Mouse (Mus musculus) forebrain, embryonic 10.5 days (tissue): ENCODE results near the gene Mrpl14. TPM values are rescaled to one million over a fixed set of nuclear protein-coding genes. Genes with fewer than 3 reads are reported as not detected.
A peak's percentile ranks its signal among the peaks of the same experiment; 100 is the strongest.

Source experiments
- DNase-seq: peaks from one replicate; pipeline ENCODE4 v3.0.0-alpha.2; 2017; ENCODE audit warnings: low spot score; ENCODE audit errors: extremely low spot score
- H3K27ac ChIP-seq: fragments of 300-500 bp; sonication (generic); 2 replicates; pipeline ENCODE4 v1.5.1; 2016; ENCODE audit warnings: mild to moderate bottlenecking
- H3K27me3 ChIP-seq: fragments of 300-500 bp; sonication (generic); 2 replicates; pipeline ENCODE4 v1.6.1; 2016; ENCODE audit warnings: mild to moderate bottlenecking; ENCODE audit not compliant: poor library complexity, severe bottlenecking
- H3K36me3 ChIP-seq: fragments of 300-500 bp; sonication (generic); replicated peaks from 2 replicates; pipeline ENCODE4 v1.6.1; 2016; ENCODE audit warnings: mild to moderate bottlenecking, moderate library complexity
- H3K4me1 ChIP-seq: fragments of 300-500 bp; sonication (generic); 2 replicates; pipeline ENCODE4 v1.6.1; 2016
- H3K4me3 ChIP-seq: fragments of 300-500 bp; sonication (generic); 2 replicates; pipeline ENCODE4 v1.5.1; 2016; ENCODE audit warnings: mild to moderate bottlenecking, moderate library complexity
- H3K9me3 ChIP-seq: fragments of 300-500 bp; sonication (generic); 2 replicates; pipeline ENCODE4 v1.6.1; 2016; ENCODE audit warnings: mild to moderate bottlenecking, moderate library complexity
- WGBS: fragments of 180-500 bp; shearing (Covaris S2); methylation state at CpG from one replicate; pipeline ENCODE4 v1.1.7; 2016; 5-methylcytosine and 5-hydroxymethylcytosine counted together
- polyA plus RNA-seq: library from polyadenylated mRNA; unstranded; fragments of >200 nt; fragmentation: Nextera tagmentation; extraction: Ambion mirVana; gene quantifications from 2 replicates; pipeline ENCODE4 v1.2.1, GENCODE M21; 2016

The Mrpl14 gene
- polyA plus RNA-seq = 142 and 151 TPM in 2 replicates

DNA sequence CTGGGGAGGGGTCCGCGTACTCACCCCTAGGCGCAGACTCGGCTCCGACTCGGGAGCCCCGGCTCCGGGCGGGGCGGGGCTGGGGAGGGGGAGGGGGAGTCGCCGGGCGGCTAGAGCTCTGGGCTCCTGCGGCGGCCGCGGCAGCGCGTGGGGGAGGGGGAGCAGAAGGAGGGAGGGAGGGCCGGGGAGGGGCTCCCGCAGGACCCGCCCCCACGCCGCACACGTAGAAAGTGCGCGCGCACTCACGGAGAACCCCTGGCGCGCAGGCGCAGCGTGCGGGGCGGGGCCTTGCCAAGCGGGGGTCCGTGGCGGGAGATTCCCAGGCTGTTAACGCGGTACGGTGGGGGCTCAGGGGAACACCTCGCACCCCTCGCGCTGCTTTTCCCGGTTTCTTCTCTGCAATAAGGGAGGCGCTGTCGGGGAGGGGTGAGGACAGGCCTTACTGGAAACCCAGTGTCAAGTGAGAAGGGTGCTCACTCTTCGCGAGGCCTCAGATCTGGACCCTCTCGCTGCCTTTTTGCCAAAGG is at the start of gene Mrpl14:
Gene Mrpl14, plus strand, starts transcription at position 230 of the 527 bp plus-strand sequence.
- peak within 1 kb of the TSS; percentile 94 for H3K4me3 ChIP-seq
- H3K9me3 ChIP-seq = no peaks in the 10 kb centered on the region
- under 1% methylated on average over 40 of the region's 50 CpGs for WGBS
- peak within 1 kb of the TSS; percentile 96 for H3K27ac ChIP-seq
- H3K27me3 ChIP-seq = no peaks in the 10 kb centered on the region
- no peaks in the 10 kb centered on the region; the same call in 1 of the 2 replicates for H3K36me3 ChIP-seq
- H3K4me1 ChIP-seq = peaks cover 36% of the 10 kb centered on the region
- DNase-seq = peak; percentile 89

DNA sequence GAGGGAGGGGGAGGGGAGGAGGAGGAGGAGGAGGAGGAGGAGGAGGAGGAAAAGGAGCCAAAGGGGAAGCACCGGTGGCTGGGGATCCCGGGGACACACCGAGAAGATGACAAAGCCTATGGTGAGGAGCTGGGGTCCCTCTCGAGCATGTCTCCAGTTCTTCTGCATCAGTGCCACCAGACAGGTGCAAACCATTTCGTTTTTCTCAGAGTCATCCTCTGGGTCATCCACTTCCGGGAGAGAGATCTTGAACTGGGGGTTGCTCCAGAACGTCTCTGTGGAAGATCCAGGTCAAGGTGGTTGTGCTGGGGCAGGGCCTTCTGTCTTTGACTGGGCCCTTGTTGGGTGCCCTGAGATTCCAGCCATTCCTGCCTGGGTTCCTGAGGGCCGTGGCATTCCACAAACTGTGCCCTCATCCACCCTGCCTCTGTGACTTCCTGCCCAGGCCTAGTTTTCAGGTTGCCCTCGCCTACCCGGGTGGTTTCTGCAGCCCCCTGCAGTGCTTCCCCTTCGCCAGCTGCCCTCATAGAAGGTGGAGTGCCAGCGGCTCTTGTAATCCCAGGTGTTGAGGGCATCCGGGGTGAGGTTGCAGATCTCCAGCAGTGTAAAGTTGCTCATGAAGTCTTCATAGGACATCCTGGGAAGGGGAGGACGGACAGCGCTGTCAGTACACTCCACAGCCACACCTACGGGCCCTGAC is 47.4 kb upstream of the Mrpl14 start:
- 82% methylated on average over 16 of the region's 16 CpGs for WGBS

DNA sequence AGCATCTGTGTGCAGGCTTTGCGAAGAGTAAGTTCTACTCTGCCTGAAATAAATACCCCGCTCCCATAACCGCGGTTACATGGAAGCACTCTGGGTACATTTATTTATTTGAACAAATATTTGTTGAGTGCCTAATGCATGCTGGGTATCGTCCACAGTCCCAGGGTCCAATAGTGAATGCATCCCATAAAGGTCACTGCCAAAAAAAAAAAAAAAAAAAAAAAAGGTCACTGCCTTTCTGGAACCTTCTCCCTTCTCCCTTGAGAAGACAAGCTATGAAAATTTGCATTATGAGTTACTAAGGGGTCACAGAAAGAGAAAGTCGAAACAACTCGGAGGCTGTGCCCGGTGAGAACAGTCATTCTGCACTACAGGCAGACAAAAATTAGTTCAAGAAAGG is 44.1 kb upstream of the Mrpl14 start:
- peaks cover 6% of the 10 kb centered on the region; the same call in 1 of the 2 replicates for H3K9me3 ChIP-seq
- 0 out of 2 replicates have a peak, but pooled peaks cover 4% of the 10 kb centered on the region for H3K27me3 ChIP-seq
- no peaks in the 10 kb centered on the region for H3K36me3 ChIP-seq
- 93% methylated on average over 8 of the region's 8 CpGs for WGBS
- no peak overlapping the region for H3K27ac ChIP-seq
- peaks cover 4% of the 10 kb centered on the region; the same call in 1 of the 2 replicates for H3K4me1 ChIP-seq
- H3K4me3 ChIP-seq = no peak overlapping the region
- no peak for DNase-seq

More for the DNA sequence above, 47.4 kb upstream of the Mrpl14 start:
- Histone ChIP-seq H3K27ac (no peak overlapping the region), H3K4me1 (peaks cover 4% of the 10 kb centered on the region; the same call in 1 of the 2 replicates), H3K9me3 (no peaks in the 10 kb centered on the region), H3K27me3 (0 out of 2 replicates have a peak, but pooled peaks cover 4% of the 10 kb centered on the region), H3K4me3 (no peak overlapping the region), H3K36me3 (no peaks in the 10 kb centered on the region)
- no peak for DNase-seq

DNA sequence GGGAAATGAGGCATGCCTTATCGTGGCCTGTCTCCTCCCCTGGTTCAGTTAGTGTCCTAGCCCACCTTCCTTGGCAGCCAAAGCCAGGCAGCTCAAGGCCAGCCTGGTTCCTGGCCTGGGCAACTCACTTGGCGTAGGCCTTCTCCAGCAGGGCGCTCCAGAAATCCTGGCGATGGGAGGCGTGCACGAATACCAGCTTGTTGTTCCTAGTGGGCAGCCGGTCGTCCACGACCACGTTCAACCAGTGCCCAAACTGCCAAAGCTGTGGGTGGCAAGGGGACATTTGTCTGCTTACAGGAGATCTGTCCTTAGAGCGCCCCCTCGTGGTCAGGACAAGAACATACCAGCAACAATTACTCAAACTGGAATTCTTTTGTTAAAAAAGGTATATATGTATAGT is 43.4 kb upstream of the Mrpl14 start:
- no peak overlapping the region for H3K4me3 ChIP-seq
- peaks cover 6% of the 10 kb centered on the region; the same call in 1 of the 2 replicates for H3K9me3 ChIP-seq
- no peaks in the 10 kb centered on the region for H3K36me3 ChIP-seq
- peaks cover 4% of the 10 kb centered on the region; the same call in 1 of the 2 replicates for H3K4me1 ChIP-seq
- 20% methylated on average over 12 of the region's 12 CpGs for WGBS
- 0 out of 2 replicates have a peak, but pooled peaks cover 4% of the 10 kb centered on the region for H3K27me3 ChIP-seq
- peak; percentile 75 for DNase-seq
- H3K27ac ChIP-seq = no peak overlapping the region

DNA sequence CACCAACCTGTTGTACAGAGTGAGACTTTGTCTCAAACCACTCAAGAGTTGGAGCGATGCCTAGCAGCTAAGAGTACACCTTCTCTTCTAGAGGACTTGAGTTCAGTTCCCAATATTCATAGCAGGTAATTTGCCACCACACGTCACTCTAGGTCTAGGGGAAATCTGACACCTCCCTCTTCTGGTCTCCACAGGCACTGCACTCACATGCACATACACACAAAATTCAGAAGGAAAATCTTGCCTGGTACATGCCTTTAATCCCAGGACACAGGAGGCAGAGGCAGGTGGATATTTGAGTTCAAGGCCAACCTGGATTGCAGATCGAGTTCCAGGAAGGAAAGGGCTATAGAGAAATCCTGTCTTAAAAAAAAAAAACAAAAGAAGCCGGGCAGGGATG is 41.9 kb upstream of the Mrpl14 start:
- Histone ChIP-seq H3K27me3 (0 out of 2 replicates have a peak, but pooled peaks cover under 1% of the 10 kb centered on the region), H3K27ac (no peak overlapping the region), H3K9me3 (peaks cover 6% of the 10 kb centered on the region; the same call in 1 of the 2 replicates), H3K4me1 (peaks cover 4% of the 10 kb centered on the region; the same call in 1 of the 2 replicates), H3K4me3 (no peak overlapping the region), H3K36me3 (no peaks in the 10 kb centered on the region)
- 94% methylated on average over 4 of the region's 4 CpGs for WGBS
- no peak for DNase-seq

DNA sequence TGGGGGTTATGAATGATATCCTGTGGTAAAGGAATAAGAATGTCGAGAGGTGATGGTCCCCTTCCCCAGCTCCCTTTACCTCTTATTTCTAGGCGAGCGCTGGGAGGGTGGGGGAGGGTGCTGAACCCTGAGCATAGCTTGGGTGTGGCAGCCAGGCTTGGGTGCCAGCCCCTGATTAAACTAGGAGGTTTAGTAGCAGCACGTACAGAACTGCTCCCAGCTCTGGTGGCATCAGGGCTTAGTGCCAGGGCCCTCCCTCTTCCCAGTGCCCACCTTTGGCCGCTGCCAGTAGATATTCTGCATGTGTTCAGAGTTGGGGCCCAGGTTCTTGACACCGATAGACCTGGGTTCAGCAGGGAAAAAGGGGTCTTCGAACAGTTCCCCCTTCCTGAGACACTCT is 32.9 kb upstream of the Mrpl14 start:
- no peaks in the 10 kb centered on the region for H3K27me3 ChIP-seq
- no peaks in the 10 kb centered on the region for H3K36me3 ChIP-seq
- no peak for DNase-seq
- no peaks in the 10 kb centered on the region for H3K9me3 ChIP-seq
- 77% methylated on average over 7 of the region's 7 CpGs for WGBS
- H3K27ac ChIP-seq = no peak overlapping the region
- no peaks in the 10 kb centered on the region for H3K4me1 ChIP-seq
- H3K4me3 ChIP-seq = no peak overlapping the region

DNA sequence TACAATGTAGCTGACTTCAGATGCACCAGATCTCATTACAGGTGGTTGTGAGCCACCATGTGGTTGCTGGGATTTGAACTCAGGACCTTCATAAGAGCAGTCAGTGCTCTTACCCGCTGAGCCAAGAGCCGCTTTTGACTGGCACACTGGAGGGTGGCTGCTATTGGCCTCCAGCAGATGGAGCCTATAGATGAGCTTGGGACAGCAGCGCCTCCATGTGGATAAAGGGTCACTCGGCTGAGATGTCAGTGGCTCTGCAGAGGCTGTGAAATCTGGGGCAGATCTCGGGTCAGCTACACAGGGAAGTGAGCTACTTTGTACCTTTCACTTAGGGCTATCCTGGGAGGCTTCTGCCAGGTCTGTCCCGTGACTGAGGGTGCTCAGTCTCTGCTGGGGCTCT is 30.3 kb upstream of the Mrpl14 start:
- Histone ChIP-seq H3K36me3 (peaks cover 8% of the 10 kb centered on the region), H3K9me3 (no peaks in the 10 kb centered on the region), H3K27me3 (no peaks in the 10 kb centered on the region), H3K27ac (no peak overlapping the region), H3K4me3 (no peak overlapping the region), H3K4me1 (peaks cover 19% of the 10 kb centered on the region)
- no peak for DNase-seq
- 28% methylated on average over 6 of the region's 6 CpGs for WGBS

DNA sequence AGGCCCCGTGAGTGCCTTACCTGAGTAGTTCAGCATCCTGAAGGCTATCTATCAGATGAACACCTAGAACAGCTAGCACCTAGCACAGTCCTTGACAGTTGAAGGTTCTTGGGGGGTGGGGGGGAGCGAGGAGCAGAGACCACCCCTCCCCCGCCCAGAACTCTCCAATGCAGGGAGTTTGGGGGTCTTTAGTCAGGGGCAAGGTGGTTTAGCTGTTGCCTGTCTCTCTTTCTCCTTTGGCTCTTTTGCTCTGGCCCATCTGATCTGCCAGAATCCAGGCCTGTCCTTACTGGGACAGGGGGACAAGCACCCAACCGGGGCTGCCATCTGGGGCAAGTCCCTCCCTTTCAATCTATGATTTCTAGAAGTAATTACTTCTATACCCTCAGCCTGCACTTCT is 26.9 kb upstream of the Mrpl14 start, which contains the start of gene Capn11:
Gene Capn11, minus strand, starts transcription at position 101 of the 400 bp plus-strand sequence.
- no peaks in the 10 kb centered on the region for H3K27me3 ChIP-seq
- peaks cover 24% of the 10 kb centered on the region for H3K4me1 ChIP-seq
- WGBS = 84% methylated on average over 4 of the region's 4 CpGs
- no peak within 1 kb of the TSS for H3K27ac ChIP-seq
- H3K36me3 ChIP-seq = peaks cover 42% of the 10 kb centered on the region
- no peak within 1 kb of the TSS for H3K4me3 ChIP-seq
- DNase-seq = no peak
- H3K9me3 ChIP-seq = no peaks in the 10 kb centered on the region

DNA sequence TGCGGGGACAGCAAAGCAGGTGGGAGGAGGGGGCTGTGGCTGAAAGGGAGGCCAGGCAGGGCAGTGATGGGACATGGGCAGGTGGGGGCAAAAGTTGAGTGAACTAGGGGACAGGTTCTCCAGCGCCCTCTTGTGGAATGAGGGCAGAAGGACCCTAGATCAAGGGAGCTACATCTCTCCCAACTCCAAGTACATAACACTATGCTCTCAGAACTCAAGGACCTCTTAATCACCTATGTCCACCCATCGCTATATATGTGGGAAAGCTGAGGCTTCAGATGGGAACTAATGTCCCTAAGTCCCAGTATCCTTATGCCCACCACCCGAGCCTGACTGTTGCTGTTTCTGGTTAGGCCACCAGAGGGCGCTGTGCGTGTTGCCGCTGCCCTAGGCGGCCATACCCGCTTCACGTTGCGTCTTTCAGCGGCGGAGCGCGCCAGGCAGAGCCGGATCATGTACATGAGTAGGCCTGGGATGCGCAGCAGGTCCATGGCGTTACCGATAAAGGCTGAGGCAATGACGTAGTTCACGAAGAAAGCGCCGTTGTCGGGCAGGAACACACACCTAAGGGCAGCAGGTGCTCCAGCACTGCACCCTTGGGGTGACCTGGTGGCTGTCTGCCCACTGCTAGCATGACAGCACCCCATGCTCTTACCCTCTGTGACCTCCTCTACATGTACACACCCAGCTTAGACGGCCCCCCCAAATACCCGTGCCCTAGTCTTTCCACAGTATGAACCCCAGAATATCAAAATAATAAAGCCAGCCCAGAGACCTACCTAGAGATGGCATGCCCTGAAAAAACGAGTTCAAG is 22.8 kb upstream of the Mrpl14 start:
- DNase-seq = peak; percentile 84
- H3K27ac ChIP-seq = no peak overlapping the region
- H3K27me3 ChIP-seq = no peaks in the 10 kb centered on the region
- peaks cover 83% of the 10 kb centered on the region for H3K36me3 ChIP-seq
- WGBS = 25% methylated on average over 27 of the region's 27 CpGs
- no peaks in the 10 kb centered on the region for H3K9me3 ChIP-seq
- peak overlapping the region; percentile 32 for H3K4me3 ChIP-seq
- H3K4me1 ChIP-seq = peaks cover 24% of the 10 kb centered on the region

DNA sequence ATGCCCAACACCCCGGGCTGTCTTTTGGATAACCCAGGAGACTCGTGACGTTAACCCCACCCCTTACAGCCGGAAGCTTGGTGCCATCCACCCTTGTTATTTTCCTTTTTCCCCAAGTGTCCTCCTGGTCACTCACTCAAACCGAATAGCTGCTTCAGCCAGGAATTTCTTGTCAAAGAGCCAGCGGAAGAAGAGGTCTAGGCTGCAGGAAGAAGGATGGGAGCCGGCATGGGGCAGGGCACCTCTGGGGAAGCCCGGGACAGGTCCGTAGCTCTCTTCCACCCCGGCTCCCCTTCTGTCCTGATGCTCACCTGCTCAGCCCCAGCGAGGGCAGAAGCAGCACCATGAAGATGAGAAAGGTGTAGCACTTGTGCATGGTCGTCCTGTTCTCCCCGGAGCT is 21.5 kb upstream of the Mrpl14 start:
- no peak for DNase-seq
- no peaks in the 10 kb centered on the region for H3K27me3 ChIP-seq
- no peak overlapping the region for H3K27ac ChIP-seq
- no peaks in the 10 kb centered on the region for H3K9me3 ChIP-seq
- WGBS = 90% methylated on average over 13 of the region's 13 CpGs
- H3K4me3 ChIP-seq = no peak overlapping the region
- peaks cover 14% of the 10 kb centered on the region for H3K4me1 ChIP-seq
- peaks cover 96% of the 10 kb centered on the region for H3K36me3 ChIP-seq

DNA sequence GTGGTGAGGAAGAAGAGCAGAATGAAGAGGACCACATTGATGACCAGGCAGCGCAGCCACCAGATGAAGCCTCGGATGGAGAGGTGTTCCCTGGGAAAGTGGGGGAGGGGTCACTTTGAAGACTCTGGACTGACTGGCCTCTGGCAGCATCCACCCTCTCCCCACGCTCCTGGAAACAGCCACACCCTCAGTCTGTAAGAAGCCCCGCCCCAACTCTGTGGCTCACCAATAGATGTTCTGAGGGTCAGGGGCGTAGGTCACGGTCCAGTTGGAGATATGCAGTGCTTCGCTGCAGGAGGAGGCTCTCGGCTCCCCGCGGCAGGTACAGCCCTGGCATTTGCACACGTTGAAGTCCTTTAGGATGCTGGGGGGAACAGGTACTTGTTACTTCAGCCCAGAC is 20.0 kb upstream of the Mrpl14 start:
- Histone ChIP-seq H3K4me1 (peaks cover 5% of the 10 kb centered on the region), H3K27me3 (no peaks in the 10 kb centered on the region), H3K36me3 (peaks cover 100% of the 10 kb centered on the region), H3K9me3 (no peaks in the 10 kb centered on the region), H3K27ac (no peak overlapping the region), H3K4me3 (no peak overlapping the region)
- 83% methylated on average over 11 of the region's 11 CpGs for WGBS
- DNase-seq = no peak

DNA sequence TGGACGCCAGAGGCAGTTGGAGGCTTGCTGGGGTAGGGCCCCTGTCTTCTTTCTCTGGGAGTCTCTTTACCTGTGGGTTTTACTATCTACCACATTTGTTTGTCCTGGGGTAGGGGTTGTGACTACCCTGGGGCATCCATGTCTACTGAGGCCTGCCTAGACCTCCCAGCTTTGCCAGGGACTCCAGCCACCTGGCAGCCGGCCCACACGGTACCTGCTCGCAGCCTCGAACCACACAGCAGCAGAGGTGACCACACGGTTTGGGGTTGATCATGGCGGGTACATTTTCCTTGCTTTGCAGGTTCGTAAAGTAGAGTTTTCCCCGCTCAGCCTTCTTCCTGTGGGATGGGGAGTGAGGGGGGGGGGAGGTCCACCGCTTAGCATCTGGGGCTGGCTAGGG is 18.6 kb upstream of the Mrpl14 start:
- H3K27ac ChIP-seq = no peak overlapping the region
- whole genome bisulfite sequencing = 93% methylated on average over 10 of the region's 10 CpGs
- no peak for DNase-seq
- no peak overlapping the region for H3K4me3 ChIP-seq
- H3K27me3 ChIP-seq = no peaks in the 10 kb centered on the region
- peaks cover 5% of the 10 kb centered on the region for H3K4me1 ChIP-seq
- no peaks in the 10 kb centered on the region for H3K9me3 ChIP-seq
- H3K36me3 ChIP-seq = peaks cover 100% of the 10 kb centered on the region
